Mouse (Mus musculus): Measurements from ENCODE around the gene Fzr1. TPM values are rescaled to one million over a fixed set of nuclear protein-coding genes. Genes with fewer than 3 reads are reported as not detected.

Fzr1 gene
- total and polyA plus RNA-seq, 2 experiments from 2014 or later, result 98.3 to 147 TPM

- ATAC-seq (ENCODE audit: low FRiP score), result no peak
- Histone ChIP-seq H3K9me3 (ENCODE audit: low read length) (no peaks in the 10 kb centered on the region), H3K4me1 (ENCODE audit: insufficient read depth, low read length) (0 out of 2 replicates have a peak, but pooled peaks cover 3% of the 10 kb centered on the region), H3K4me3 (ENCODE audit: low read depth, low read length) (peak overlapping the region; percentile 58), H3K4me2 (ENCODE audit: low read depth, low read length, poor library complexity, severe bottlenecking) (peak overlapping the region; percentile 77), H3K9ac (replicated peaks; ENCODE audit: low read length, poor library complexity, severe bottlenecking) (peak overlapping the region; percentile 62), H3K36me3 (ENCODE audit: insufficient read depth, low read length) (peaks cover 56% of the 10 kb centered on the region), H3K27ac (ENCODE audit: low read depth, low read length) (peak overlapping the region; percentile 88), H3K27me3 (ENCODE audit: insufficient read depth, low read length) (no peaks in the 10 kb centered on the region)
- 4% methylated on average over 20 of the region's 20 CpGs for WGBS
- DNase-seq (ENCODE audit: low spot score), result no peak
- TF ChIP-seq CTCF (IDR thresholded peaks at IDR 0.05), result no peak
These were observed 56.9 kb downstream of the Fzr1 start for GRCm38 (mm10) chr10:81321436-81321835.

GRCm38 (mm10) chr10:81320550-81321347, 57.6 kb downstream of the Fzr1 start, which contains the start of gene Cactin:
TSS of gene Cactin (plus strand) at chr10:81321103.
- Histone ChIP-seq H3K9ac (replicated peaks; ENCODE audit: low read length, poor library complexity, severe bottlenecking) (peak within 1 kb of the TSS; percentile 62), H3K27me3 (ENCODE audit: insufficient read depth, low read length) (no peaks in the 10 kb centered on the region), H3K27ac (ENCODE audit: low read depth, low read length) (peak within 1 kb of the TSS; percentile 88), H3K4me1 (ENCODE audit: insufficient read depth, low read length) (0 out of 2 replicates have a peak, but pooled peaks cover 3% of the 10 kb centered on the region), H3K4me3 (ENCODE audit: low read depth, low read length) (peak within 1 kb of the TSS; percentile 58), H3K36me3 (ENCODE audit: insufficient read depth, low read length) (peaks cover 54% of the 10 kb centered on the region), H3K4me2 (ENCODE audit: low read depth, low read length, poor library complexity, severe bottlenecking) (peak within 1 kb of the TSS; percentile 77), H3K9me3 (ENCODE audit: low read length) (no peaks in the 10 kb centered on the region)
- under 1% methylated on average over 68 of the region's 68 CpGs for WGBS
- ATAC-seq (ENCODE audit: low FRiP score), result peak; percentile 93
- DNase-seq (ENCODE audit: low spot score), result peak; percentile 100
- TF ChIP-seq CTCF (IDR thresholded peaks at IDR 0.05), result peak; percentile 61

- Histone ChIP-seq H3K36me3 (ENCODE audit: insufficient read depth, low read length) (peaks cover 54% of the 10 kb centered on the region), H3K4me2 (ENCODE audit: low read depth, low read length, poor library complexity, severe bottlenecking) (peak overlapping the region; percentile 77), H3K27me3 (ENCODE audit: insufficient read depth, low read length) (no peaks in the 10 kb centered on the region), H3K9ac (replicated peaks; ENCODE audit: low read length, poor library complexity, severe bottlenecking) (peak overlapping the region; percentile 34; the same call in 1 of the 2 replicates), H3K4me1 (ENCODE audit: insufficient read depth, low read length) (0 out of 2 replicates have a peak, but pooled peaks cover 3% of the 10 kb centered on the region), H3K4me3 (ENCODE audit: low read depth, low read length) (peak overlapping the region; percentile 58), H3K27ac (ENCODE audit: low read depth, low read length) (peak overlapping the region; percentile 88), H3K9me3 (ENCODE audit: low read length) (no peaks in the 10 kb centered on the region)
- no peak for TF ChIP-seq CTCF (IDR thresholded peaks at IDR 0.05)
- DNase-seq (ENCODE audit: low spot score) (peak; percentile 99), ATAC-seq (ENCODE audit: low FRiP score) (no peak; the same call in 1 of the 2 replicates)
- WGBS, result under 1% methylated on average over 37 of the region's 38 CpGs
These were observed 58.4 kb downstream of the Fzr1 start for GRCm38 (mm10) chr10:81319741-81320549.

- 31% methylated on average over 8 of the region's 8 CpGs for WGBS
- peak overlapping the region; percentile 34; the same call in 1 of the 2 replicates for H3K9ac ChIP-seq (replicated peaks; ENCODE audit: low read length, poor library complexity, severe bottlenecking)
- DNase-seq (ENCODE audit: low spot score), result peak; percentile 8
These were observed 59.0 kb downstream of the Fzr1 start for GRCm38 (mm10) chr10:81319330-81319699.

GRCm38 (mm10) chr10:81318589-81319329, 59.6 kb downstream of the Fzr1 start:
- Histone ChIP-seq H3K4me3 (ENCODE audit: low read depth, low read length) (no peak overlapping the region), H3K4me1 (ENCODE audit: insufficient read depth, low read length) (0 out of 2 replicates have a peak, but pooled peaks cover 3% of the 10 kb centered on the region), H3K4me2 (ENCODE audit: low read depth, low read length, poor library complexity, severe bottlenecking) (no peak overlapping the region), H3K27ac (ENCODE audit: low read depth, low read length) (0 out of 2 replicates have a peak overlapping the region, but pooled peaks have one; percentile 88), H3K9ac (replicated peaks; ENCODE audit: low read length, poor library complexity, severe bottlenecking) (0 out of 2 replicates have a peak overlapping the region, but pooled peaks have one; percentile 34), H3K9me3 (ENCODE audit: low read length) (no peaks in the 10 kb centered on the region), H3K36me3 (ENCODE audit: insufficient read depth, low read length) (peaks cover 52% of the 10 kb centered on the region), H3K27me3 (ENCODE audit: insufficient read depth, low read length) (no peaks in the 10 kb centered on the region)
- TF ChIP-seq CTCF (IDR thresholded peaks at IDR 0.05), result no peak
- 91% methylated on average over 13 of the region's 13 CpGs for WGBS
- ATAC-seq (ENCODE audit: low FRiP score) (no peak), DNase-seq (ENCODE audit: low spot score) (no peak)

More at GRCm38 (mm10) chr10:81319330-81319699, 59.0 kb downstream of the Fzr1 start:
- Histone ChIP-seq H3K4me1 (ENCODE audit: insufficient read depth, low read length) (0 out of 2 replicates have a peak, but pooled peaks cover 3% of the 10 kb centered on the region), H3K4me3 (ENCODE audit: low read depth, low read length) (peak overlapping the region; percentile 58), H3K36me3 (ENCODE audit: insufficient read depth, low read length) (peaks cover 52% of the 10 kb centered on the region), H3K9me3 (ENCODE audit: low read length) (no peaks in the 10 kb centered on the region), H3K27ac (ENCODE audit: low read depth, low read length) (peak overlapping the region; percentile 88; the same call in 1 of the 2 replicates), H3K27me3 (ENCODE audit: insufficient read depth, low read length) (no peaks in the 10 kb centered on the region), H3K4me2 (ENCODE audit: low read depth, low read length, poor library complexity, severe bottlenecking) (peak overlapping the region; percentile 77)
- TF ChIP-seq CTCF (IDR thresholded peaks at IDR 0.05), result peak; percentile 42; the same call in 1 of the 2 replicates
- ATAC-seq (ENCODE audit: low FRiP score), result no peak

All from midbrain, postnatal 0 days (tissue).